In the genomic region with DNA sequence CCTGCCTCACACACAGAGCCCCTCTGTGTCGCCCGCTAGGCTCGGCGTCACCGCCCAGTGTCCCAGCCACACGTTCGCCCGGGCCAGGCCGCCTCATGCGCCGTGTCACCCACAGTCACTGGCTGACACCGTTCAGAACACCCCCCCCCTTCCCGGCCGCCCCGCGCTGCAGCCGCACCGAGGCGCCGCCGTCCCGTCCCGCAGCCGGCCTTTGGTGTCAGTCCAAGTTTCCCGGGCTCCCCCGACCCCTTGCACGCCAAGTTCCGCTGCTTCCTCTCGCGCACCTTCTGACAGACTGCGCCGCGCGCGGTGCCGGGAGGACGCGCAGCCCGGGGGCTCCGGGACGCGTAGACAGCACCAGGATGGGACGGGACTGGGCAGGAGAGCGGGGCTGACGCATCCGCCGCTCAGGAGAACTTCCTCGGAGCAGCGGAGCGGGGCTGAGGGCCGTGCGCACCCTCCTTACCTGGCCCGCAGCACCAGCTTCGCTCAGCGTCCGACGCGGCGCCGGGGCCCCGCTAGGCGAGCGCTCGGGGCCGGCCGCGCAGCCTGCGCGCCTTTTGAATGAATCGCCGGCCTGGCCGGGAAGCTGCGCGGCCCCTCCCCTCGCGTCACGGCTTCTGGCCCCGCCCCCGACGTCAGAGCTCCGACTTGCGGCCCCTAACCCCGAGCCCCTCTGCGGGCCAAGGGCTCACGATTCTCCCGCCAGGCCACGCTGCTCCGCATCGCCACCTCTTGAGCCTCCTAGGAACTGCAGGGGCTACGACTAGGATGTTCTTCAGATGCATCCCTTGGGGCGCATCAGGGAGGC, we compare ENCODE assay signal across 8 mouse cellular contexts. TPM values are rescaled to one million over a fixed set of nuclear protein-coding genes. Genes with fewer than 3 reads are reported as not detected.
DNase-seq lines count a peak whose midpoint lies in the region; ATAC-seq and TF ChIP-seq lines count a peak whose summit lies in the region.

Relt (minus strand) TSS at position 619 of the 811 bp plus-strand sequence.

- H3K36me3 ChIP-seq in embryonic facial prominence, embryonic 13.5 days = no peaks in the 10 kb centered on the region
- H3K36me3 ChIP-seq in heart, adult 2 months (ENCODE audit: control insufficient read depth, insufficient read depth, low read length) = no peaks in the 10 kb centered on the region
- H3K36me3 ChIP-seq in kidney, adult 2 months (ENCODE audit: control insufficient read depth, insufficient read depth, low read length) = no peaks in the 10 kb centered on the region
- no peaks in the 10 kb centered on the region for H3K36me3 ChIP-seq in limb, embryonic 12.5 days
- H3K36me3 ChIP-seq in midbrain, embryonic 14.5 days (ENCODE audit: control insufficient read depth, insufficient read depth, low read length) = no peaks in the 10 kb centered on the region

- peak; percentile 97 for DNase-seq in 416B (ENCODE audit: low read depth)
- DNase-seq in adrenal gland, postnatal 4 days (ENCODE audit: low spot score in 2 of 2) = peak; percentile 84 to 85
- DNase-seq in heart, adult 2 months = peak; percentile 94 to 96
- peak; percentile 93 for DNase-seq in kidney, adult 2 months
- peak; percentile 96 for DNase-seq in midbrain, embryonic 14.5 days
- peak; percentile 93 for DNase-seq in spleen, adult 12 weeks (ENCODE audit: low spot score)

- TF ChIP-seq CTCF in heart, adult 2 months (IDR thresholded peaks at IDR 0.05) = peak; percentile 67
- TF ChIP-seq CTCF in kidney, adult 2 months (conservative IDR thresholded peaks at IDR 0.05; ENCODE audit: insufficient read depth, insufficient read length, low read depth, low read length) = peak; percentile 73

- H3K27ac ChIP-seq in embryonic facial prominence, embryonic 13.5 days = peak within 1 kb of the TSS; percentile 75
- peak within 1 kb of the TSS; percentile 74 for H3K27ac ChIP-seq in heart, adult 2 months
- no peak within 1 kb of the TSS for H3K27ac ChIP-seq in kidney, adult 2 months (ENCODE audit: insufficient read depth, low read depth, low read length)
- peak within 1 kb of the TSS; percentile 84 for H3K27ac ChIP-seq in limb, embryonic 12.5 days
- H3K27ac ChIP-seq in midbrain, embryonic 14.5 days (replicated peaks; ENCODE audit: low read depth, low read length) = peak within 1 kb of the TSS; percentile 67

- TF ChIP-seq EP300 in heart, adult 2 months (IDR thresholded peaks at IDR 0.05; ENCODE audit: insufficient read depth, low read depth, low read length) = 0 out of 2 replicates have a peak, but pooled peaks have one; percentile 6

- H3K27me3 ChIP-seq in embryonic facial prominence, embryonic 13.5 days = no peaks in the 10 kb centered on the region
- H3K27me3 ChIP-seq in heart, adult 2 months (ENCODE audit: control insufficient read depth, insufficient read depth, low read length) = no peaks in the 10 kb centered on the region
- H3K27me3 ChIP-seq in kidney, adult 2 months (replicated peaks; ENCODE audit: control insufficient read depth, insufficient read depth, low read length) = no peaks in the 10 kb centered on the region
- H3K27me3 ChIP-seq in limb, embryonic 12.5 days = no peaks in the 10 kb centered on the region
- H3K27me3 ChIP-seq in midbrain, embryonic 14.5 days (ENCODE audit: control insufficient read depth, insufficient read depth, low read length) = no peaks in the 10 kb centered on the region

- TF ChIP-seq POLR2A in heart, adult 2 months (IDR thresholded peaks at IDR 0.05; ENCODE audit: insufficient read depth, low read depth, low read length) = 0 out of 2 replicates have a peak, but pooled peaks have one; percentile 43
- no peak for TF ChIP-seq POLR2A in kidney, adult 2 months (IDR thresholded peaks at IDR 0.05; ENCODE audit: low read depth, low read length)

- peak within 1 kb of the TSS; percentile 96 for H3K4me2 ChIP-seq in embryonic facial prominence, embryonic 13.5 days
- H3K4me2 ChIP-seq in limb, embryonic 12.5 days = peak within 1 kb of the TSS; percentile 97
- H3K4me2 ChIP-seq in midbrain, embryonic 14.5 days (ENCODE audit: low read length) = peak within 1 kb of the TSS; percentile 96

- peak within 1 kb of the TSS; percentile 83 for H3K9ac ChIP-seq in embryonic facial prominence, embryonic 13.5 days
- H3K9ac ChIP-seq in heart, adult 2 months (ENCODE audit: low read depth, low read length) = peak within 1 kb of the TSS; percentile 84
- H3K9ac ChIP-seq in limb, embryonic 12.5 days (replicated peaks) = peak within 1 kb of the TSS; percentile 82
- H3K9ac ChIP-seq in midbrain, embryonic 14.5 days (replicated peaks; ENCODE audit: low read length) = peak within 1 kb of the TSS; percentile 67

- peaks cover 24% of the 10 kb centered on the region for H3K4me1 ChIP-seq in embryonic facial prominence, embryonic 13.5 days
- H3K4me1 ChIP-seq in heart, adult 2 months (ENCODE audit: control insufficient read depth, insufficient read depth, low read length) = no peaks in the 10 kb centered on the region; the same call in none of the 2 replicates
- H3K4me1 ChIP-seq in kidney, adult 2 months (ENCODE audit: control insufficient read depth, insufficient read depth, low read length) = no peaks in the 10 kb centered on the region
- H3K4me1 ChIP-seq in limb, embryonic 12.5 days (replicated peaks) = peaks cover 27% of the 10 kb centered on the region
- 0 out of 2 replicates have a peak, but pooled peaks cover 5% of the 10 kb centered on the region for H3K4me1 ChIP-seq in midbrain, embryonic 14.5 days (ENCODE audit: control insufficient read depth, insufficient read depth, low read length)

- no peaks in the 10 kb centered on the region for H3K9me3 ChIP-seq in embryonic facial prominence, embryonic 13.5 days
- H3K9me3 ChIP-seq in limb, embryonic 12.5 days = no peaks in the 10 kb centered on the region
- H3K9me3 ChIP-seq in midbrain, embryonic 14.5 days (ENCODE audit: control insufficient read depth, low read length) = no peaks in the 10 kb centered on the region

- H3K4me3 ChIP-seq in embryonic facial prominence, embryonic 13.5 days = peak within 1 kb of the TSS; percentile 71
- H3K4me3 ChIP-seq in heart, adult 2 months = peak within 1 kb of the TSS; percentile 85
- peak within 1 kb of the TSS; percentile 79 for H3K4me3 ChIP-seq in kidney, adult 2 months (ENCODE audit: insufficient read depth, low read depth, low read length)
- H3K4me3 ChIP-seq in limb, embryonic 12.5 days (replicated peaks) = peak within 1 kb of the TSS; percentile 73
- H3K4me3 ChIP-seq in midbrain, embryonic 14.5 days (replicated peaks; ENCODE audit: low read depth, low read length) = peak within 1 kb of the TSS; percentile 73

- under 1% methylated on average over 88 of the region's 91 CpGs for WGBS in embryonic facial prominence, embryonic 13.5 days
- WGBS in heart, adult 2 months = under 1% methylated on average over 91 of the region's 91 CpGs
- 1% methylated on average over 91 of the region's 91 CpGs for WGBS in kidney, adult 2 months
- WGBS in limb, embryonic 12.5 days = 1% methylated on average over 90 of the region's 91 CpGs
- WGBS in midbrain, embryonic 14.5 days = under 1% methylated on average over 91 of the region's 91 CpGs

- ATAC-seq in embryonic facial prominence, embryonic 13.5 days (ENCODE audit: insufficient number of reproducible peaks, insufficient read depth, low FRiP score, low TSS enrichment, low read depth) = peak; percentile 82
- ATAC-seq in limb, embryonic 12.5 days (ENCODE audit: insufficient number of reproducible peaks, insufficient read depth, low FRiP score, low TSS enrichment, low read depth) = peak; percentile 82
- ATAC-seq in midbrain, embryonic 14.5 days (ENCODE audit: low FRiP score, low TSS enrichment) = peak; percentile 92

- intact Hi-C loops in heart, adult 2 months (cut with DNase I) = no loop called here

- no peaks in the 10 kb centered on the region for H3K79me2 ChIP-seq in heart, adult 2 months (replicated peaks; ENCODE audit: control insufficient read depth, insufficient read depth, low read length)

RNA-seq across cellular contexts. Expression of gene Relt, which starts in this region (rescaled TPM):
- total RNA-seq in adrenal gland, postnatal 4 days (2021) = 1 to 10 TPM; 5.8 to 6.0 TPM
- polyA plus RNA-seq in embryonic facial prominence, embryonic 13.5 days (2015; fragmentation: Nextera tagmentation; extraction: Ambion mirVana) = 4.2 TPM in 2 replicates
- 1 to 10 TPM; 4.6 to 5.5 TPM for total RNA-seq in heart, adult 2 months (2021)
- 6.4 and 7.2 TPM in 2 replicates for polyA plus RNA-seq in heart, adult 2 months (2012; rRNA removed)
- polyA plus RNA-seq in kidney, adult 2 months (2012; rRNA removed) = 1.5 and 3.8 TPM in 2 replicates
- 3.5 and 5.8 TPM in 2 replicates for polyA plus RNA-seq in limb, embryonic 12.5 days (2016; fragmentation: Nextera tagmentation; extraction: Ambion mirVana)
- polyA plus RNA-seq in midbrain, embryonic 14.5 days (2014; fragmentation: Nextera tagmentation; extraction: Ambion mirVana) = 3.9 and 4.5 TPM in 2 replicates
